16 mouse cellular contexts compared by ENCODE assay signal in the genomic region with DNA sequence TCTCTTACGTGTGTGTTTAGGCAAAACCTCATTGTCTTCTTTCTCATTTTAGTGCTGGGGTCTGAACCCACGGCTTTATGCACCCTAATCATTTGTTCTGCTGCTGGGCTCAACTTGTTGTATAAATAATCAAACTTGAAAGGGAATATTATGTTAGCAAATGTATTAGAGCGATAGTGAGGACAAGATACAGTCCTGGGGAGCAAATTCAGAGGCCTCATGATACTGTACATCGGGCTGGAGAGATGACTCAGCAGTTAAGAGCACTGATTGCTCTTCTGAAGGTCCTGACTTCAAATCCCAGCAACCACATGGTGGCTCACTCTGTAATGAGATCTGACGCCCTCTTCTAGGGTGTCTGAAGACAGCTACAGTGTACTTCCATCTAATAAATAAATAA. TPM values are rescaled to one million over a fixed set of nuclear protein-coding genes. Genes with fewer than 3 reads are reported as not detected.
DNase-seq lines count a peak whose midpoint lies in the region; ATAC-seq and TF ChIP-seq lines count a peak whose summit lies in the region.
"Had no signal": no experiment of that assay in that cellular context is flagged by ENCODE, and none has a peak within 500 bp of the region (broad histone marks: within the 10 kb centered on the region; RNA-seq: fewer than 3 reads in every experiment).

No protein-coding gene starts in this region.

- H3K4me1 ChIP-seq in hindbrain, embryonic 15.5 days (replicated peaks): peaks cover 3% of the 10 kb centered on the region; the same call in 1 of the 2 replicates
- H3K4me1 ChIP-seq in hindbrain, postnatal 0 days (ENCODE audit: insufficient read depth, low read length): no peaks in the 10 kb centered on the region
- H3K4me1 ChIP-seq in ES-E14 (ENCODE audit: control insufficient read depth in 2 of 2, insufficient read depth in 2 of 2, low read length in 2 of 2, poor library complexity in 1 of 2): peaks cover 10 to 11% of the 10 kb centered on the region in 2 experiments; a peak in 3 of 4 replicates
- peaks cover 4% of the 10 kb centered on the region; the same call in 1 of the 2 replicates for H3K4me1 ChIP-seq in intestine, embryonic 15.5 days (replicated peaks)
- H3K4me1 ChIP-seq in liver, embryonic 11.5 days (replicated peaks; ENCODE audit: control insufficient read depth, insufficient read depth, low read length): no peaks in the 10 kb centered on the region
- H3K4me1 ChIP-seq: liver, embryonic 13.5 days had no signal

- H3K9me3 ChIP-seq in hindbrain, embryonic 15.5 days: no peaks in the 10 kb centered on the region
- no peaks in the 10 kb centered on the region for H3K9me3 ChIP-seq in hindbrain, postnatal 0 days (ENCODE audit: low read length)
- H3K9me3 ChIP-seq in ES-E14 (ENCODE audit: control insufficient read depth, insufficient read depth, low read depth, low read length): no peaks in the 10 kb centered on the region
- no peaks in the 10 kb centered on the region for H3K9me3 ChIP-seq in intestine, embryonic 15.5 days
- H3K9me3 ChIP-seq in liver, embryonic 11.5 days (ENCODE audit: control insufficient read depth, low read length): no peaks in the 10 kb centered on the region
- H3K9me3 ChIP-seq: forebrain, embryonic 12.5 days; hindbrain, embryonic 10.5 days; liver, embryonic 13.5 days had no signal

- in situ Hi-C loops in ES-E14 (cut with MboI; ENCODE audit: low sequenced_read_pairs in 2 of 2, unreplicated experiment in 2 of 2): loop anchor here in 1 of 2 experiments (25.0 kb wide), 1 partner anchor 572 kb away; no protein-coding TSS in a partner anchor

- no peaks in the 10 kb centered on the region for H3K27me3 ChIP-seq in hindbrain, embryonic 15.5 days
- H3K27me3 ChIP-seq in hindbrain, postnatal 0 days (ENCODE audit: insufficient read depth, low read length): no peaks in the 10 kb centered on the region
- H3K27me3 ChIP-seq in intestine, embryonic 15.5 days (replicated peaks): no peaks in the 10 kb centered on the region
- no peaks in the 10 kb centered on the region for H3K27me3 ChIP-seq in liver, embryonic 11.5 days (replicated peaks; ENCODE audit: control insufficient read depth, insufficient read depth, low read length)
- H3K27me3 ChIP-seq: liver, embryonic 13.5 days had no signal

- TF ChIP-seq CTCF in hindbrain, postnatal 0 days (IDR thresholded peaks at IDR 0.05; ENCODE audit: low read depth): no peak

- no peak overlapping the region for H3K4me2 ChIP-seq in hindbrain, embryonic 15.5 days
- H3K4me2 ChIP-seq in hindbrain, postnatal 0 days (ENCODE audit: low read depth, low read length): no peak overlapping the region
- H3K4me2 ChIP-seq in intestine, embryonic 15.5 days (replicated peaks): peak overlapping the region; percentile 24; the same call in 1 of the 2 replicates
- no peak overlapping the region for H3K4me2 ChIP-seq in liver, embryonic 11.5 days
- H3K4me2 ChIP-seq: forebrain, embryonic 12.5 days; liver, embryonic 13.5 days had no signal

- no peak; the same call in 1 of the 2 replicates for ATAC-seq in hindbrain, embryonic 15.5 days (ENCODE audit: low FRiP score, low read depth)
- no peak for ATAC-seq in hindbrain, postnatal 0 days
- no peak for ATAC-seq in intestine, embryonic 15.5 days
- ATAC-seq in liver, embryonic 11.5 days (replicated peaks; ENCODE audit: low FRiP score): no peak
- ATAC-seq: CD4-positive, CD25-positive, alpha-beta regulatory T cell, adult 4 months had no signal

- 61% methylated on average over 5 of the region's 5 CpGs for WGBS in hindbrain, embryonic 15.5 days
- WGBS in hindbrain, postnatal 0 days: 65% methylated on average over 5 of the region's 5 CpGs
- 67% methylated on average over 5 of the region's 5 CpGs for WGBS in intestine, embryonic 15.5 days
- 58% methylated on average over 5 of the region's 5 CpGs for WGBS in liver, embryonic 11.5 days

- H3K9ac ChIP-seq in hindbrain, embryonic 15.5 days: no peak overlapping the region
- H3K9ac ChIP-seq in hindbrain, postnatal 0 days (replicated peaks; ENCODE audit: low read length): no peak overlapping the region
- no peak overlapping the region for H3K9ac ChIP-seq in ES-E14 (ENCODE audit: insufficient read depth, low read depth, low read length, poor library complexity, severe bottlenecking)
- no peak overlapping the region for H3K9ac ChIP-seq in intestine, embryonic 15.5 days
- H3K9ac ChIP-seq in liver, embryonic 11.5 days (ENCODE audit: low read depth, low read length): no peak overlapping the region
- H3K9ac ChIP-seq: forebrain, embryonic 12.5 days; liver, embryonic 13.5 days had no signal

- no peak for DNase-seq in hindbrain, postnatal 0 days (ENCODE audit: low spot score)
- peak; percentile 34 for DNase-seq in 3T3-L1 (ENCODE audit: low read depth, low spot score)
- DNase-seq in ES-E14 (ENCODE audit: low read depth, low spot score): no peak
- DNase-seq in spleen, postnatal 14 days (ENCODE audit: low spot score in 2 of 2): no peak
- DNase-seq in liver, embryonic 11.5 days (ENCODE audit: low spot score): no peak
- DNase-seq: adrenal gland, postnatal 36 days; cerebellum, adult 11 months; layer of hippocampus, postnatal 36 days; liver, embryonic 13.5 days; right cerebral cortex, adult 18-20 months had no signal

- H3K27ac ChIP-seq in hindbrain, embryonic 15.5 days (replicated peaks): peak overlapping the region; percentile 30; the same call in 1 of the 2 replicates
- no peak overlapping the region for H3K27ac ChIP-seq in hindbrain, postnatal 0 days
- no peak overlapping the region; the same call in 1 of the 2 replicates for H3K27ac ChIP-seq in ES-E14 (ENCODE audit: insufficient read depth, low read depth, low read length, poor library complexity, severe bottlenecking)
- no peak overlapping the region for H3K27ac ChIP-seq in intestine, embryonic 15.5 days
- no peak overlapping the region for H3K27ac ChIP-seq in liver, embryonic 11.5 days (ENCODE audit: low read depth, low read length)
- H3K27ac ChIP-seq: forebrain, embryonic 12.5 days; liver, embryonic 13.5 days had no signal

- H3K4me3 ChIP-seq in hindbrain, embryonic 15.5 days: no peak overlapping the region
- no peak overlapping the region for H3K4me3 ChIP-seq in hindbrain, postnatal 0 days (ENCODE audit: low read length)
- H3K4me3 ChIP-seq in ES-E14 (ENCODE audit: insufficient read depth in 1 of 2, low read depth in 1 of 2, low read length in 2 of 2, poor library complexity in 1 of 2, severe bottlenecking in 1 of 2): no peak overlapping the region
- H3K4me3 ChIP-seq in intestine, embryonic 15.5 days (replicated peaks): no peak overlapping the region
- no peak overlapping the region for H3K4me3 ChIP-seq in liver, embryonic 11.5 days (ENCODE audit: low read depth, low read length)
- H3K4me3 ChIP-seq: forebrain, embryonic 12.5 days; hindbrain, embryonic 10.5 days; liver, embryonic 13.5 days had no signal

- H3K36me3 ChIP-seq in hindbrain, embryonic 15.5 days: no peaks in the 10 kb centered on the region
- H3K36me3 ChIP-seq in hindbrain, postnatal 0 days (ENCODE audit: insufficient read depth, low read length): no peaks in the 10 kb centered on the region
- no peaks in the 10 kb centered on the region for H3K36me3 ChIP-seq in ES-E14 (ENCODE audit: control insufficient read depth, insufficient read depth, low read length, poor library complexity, severe bottlenecking)
- no peaks in the 10 kb centered on the region for H3K36me3 ChIP-seq in intestine, embryonic 15.5 days
- H3K36me3 ChIP-seq in liver, embryonic 11.5 days (ENCODE audit: control insufficient read depth, insufficient read depth, low read length): no peaks in the 10 kb centered on the region
- H3K36me3 ChIP-seq: forebrain, embryonic 12.5 days; hindbrain, embryonic 10.5 days; liver, embryonic 13.5 days had no signal

TF ChIP-seq in ES-E14, 5 proteins besides CTCF, POLR2A, EP300 and RAD21:
- TF ChIP-seq ZC3H11A (IDR thresholded peaks at IDR 0.05; ENCODE audit: borderline replicate concordance, low read depth, low read length) (no peak), MAFK (IDR thresholded peaks at IDR 0.05; ENCODE audit: insufficient read depth, low read depth, low read length) (peak; percentile 66), HCFC1 (IDR thresholded peaks at IDR 0.05; ENCODE audit: borderline replicate concordance, insufficient read depth, low read length) (no peak)

RNA-seq across cellular contexts. Expression of a gene that starts 8.4 kb away (rescaled TPM):
- 1.0 and 1.2 TPM in 2 replicates for polyA plus RNA-seq in hindbrain, embryonic 15.5 days (2015; fragmentation: Nextera tagmentation; extraction: Ambion mirVana)
- 0.14 and 0.68 TPM in 2 replicates for total RNA-seq in hindbrain, postnatal 0 days (2014; rRNA removed)
- polyA plus RNA-seq in hindbrain, postnatal 0 days (2015; fragmentation: Nextera tagmentation; extraction: Ambion mirVana): 0.51 and 0.96 TPM in 2 replicates
- 1.5 and 2.3 TPM in 2 replicates for total RNA-seq in ES-E14 (2012; rRNA removed)
- 42.5 and 45.3 TPM in 2 replicates for polyA plus RNA-seq in intestine, embryonic 15.5 days (2015; fragmentation: Nextera tagmentation; extraction: Ambion mirVana)
- 1.7 and 2.0 TPM in 2 replicates for polyA plus RNA-seq in liver, embryonic 11.5 days (2014; fragmentation: Nextera tagmentation; extraction: Ambion mirVana)
- total RNA-seq: layer of hippocampus, postnatal 36 days; left cerebral cortex, postnatal 36 days had no signal
- polyA plus RNA-seq: CD4-positive, CD25-positive, alpha-beta regulatory T cell, adult 4 months had no signal

Comparison
In these comparisons a context has a peak if more than half of its experiments do, and no peak if none do; other contexts are left out.
1. RNA of a gene that starts 8.4 kb away (polyA plus RNA-seq): 42.5 to 45.3 TPM in intestine, embryonic 15.5 days; 1.7 to 2.0 TPM in liver, embryonic 11.5 days, 1.0 to 1.2 TPM in hindbrain, embryonic 15.5 days and 0.51 to 0.96 TPM in hindbrain, postnatal 0 days; every median in the first group is over 10 times any median in the second.